Mouse (Mus musculus): Measurements from ENCODE around the gene Unc79. TPM values are rescaled to one million over a fixed set of nuclear protein-coding genes. Genes with fewer than 3 reads are reported as not detected.

The Unc79 gene
- total and polyA plus RNA-seq, 2 experiments from 2014 or later = 6.7 to 39.5 TPM

DNA sequence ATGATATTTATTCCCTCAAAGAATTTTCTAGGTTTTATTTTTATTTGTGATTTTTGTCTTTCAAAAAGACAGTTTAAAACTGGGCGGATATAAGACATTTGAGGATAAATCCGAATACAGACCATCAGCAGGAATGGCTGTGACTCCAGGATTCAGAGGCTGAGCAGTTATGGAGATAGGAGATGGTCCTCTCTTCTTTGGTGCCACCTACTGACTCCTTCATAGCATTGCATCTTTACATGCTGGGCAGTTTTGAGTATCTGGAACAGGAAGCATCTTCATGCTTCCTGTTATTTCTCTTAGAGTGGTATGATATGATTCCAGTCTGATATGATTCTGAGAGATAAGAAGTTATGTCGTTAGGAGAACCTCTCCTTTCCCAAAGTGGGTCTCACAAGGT lies 116.3 kb downstream of the Unc79 start:
- WGBS = 10% methylated on average over 3 of the region's 3 CpGs
- no peak overlapping the region for H3K4me2 ChIP-seq (ENCODE audit: low read depth, low read length, poor library complexity, severe bottlenecking)
- DNase-seq (ENCODE audit: low spot score) (peak; percentile 80), ATAC-seq (ENCODE audit: low FRiP score) (peak; percentile 65)
- H3K36me3 ChIP-seq (ENCODE audit: insufficient read depth, low read length) = peaks cover 12% of the 10 kb centered on the region
- no peak overlapping the region for H3K27ac ChIP-seq (ENCODE audit: low read depth, low read length)
- no peaks in the 10 kb centered on the region for H3K4me1 ChIP-seq (ENCODE audit: insufficient read depth, low read length)
- no peak overlapping the region for H3K9ac ChIP-seq (replicated peaks; ENCODE audit: low read length, poor library complexity, severe bottlenecking)
- no peaks in the 10 kb centered on the region for H3K27me3 ChIP-seq (ENCODE audit: insufficient read depth, low read length)
- TF ChIP-seq CTCF (IDR thresholded peaks at IDR 0.05) = peak; percentile 93
- no peak overlapping the region for H3K4me3 ChIP-seq (ENCODE audit: low read depth, low read length)
- H3K9me3 ChIP-seq (ENCODE audit: low read length) = no peaks in the 10 kb centered on the region

DNA sequence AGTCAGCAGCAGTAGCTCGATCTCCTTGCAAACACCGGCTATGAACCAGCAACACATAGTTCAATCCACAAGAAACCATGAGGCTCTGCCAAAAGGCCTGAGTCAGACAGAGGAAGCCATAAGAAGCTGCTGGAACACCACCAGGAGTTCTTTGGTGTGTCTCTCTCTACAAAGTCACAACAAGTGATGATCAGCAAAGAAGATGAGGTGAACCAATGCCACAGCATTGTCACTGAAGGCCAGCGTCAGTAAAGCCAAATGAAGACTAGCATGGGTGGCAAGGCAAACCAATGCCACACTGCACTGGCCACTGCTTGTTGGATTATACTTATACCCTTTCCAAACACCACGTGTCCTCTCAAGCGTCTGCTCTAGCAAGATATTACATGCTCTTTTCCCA lies 119.5 kb downstream of the Unc79 start:
- TF ChIP-seq CTCF (IDR thresholded peaks at IDR 0.05) = no peak
- ATAC-seq (ENCODE audit: low FRiP score) = no peak
- DNase-seq (ENCODE audit: low spot score) = no peak
- no peaks in the 10 kb centered on the region for H3K9me3 ChIP-seq (ENCODE audit: low read length)
- H3K36me3 ChIP-seq (ENCODE audit: insufficient read depth, low read length) = peaks cover 18% of the 10 kb centered on the region
- no peak overlapping the region for H3K9ac ChIP-seq (replicated peaks; ENCODE audit: low read length, poor library complexity, severe bottlenecking)
- no peak overlapping the region for H3K27ac ChIP-seq (ENCODE audit: low read depth, low read length)
- 89% methylated on average over 5 of the region's 5 CpGs for WGBS
- no peak overlapping the region for H3K4me3 ChIP-seq (ENCODE audit: low read depth, low read length)
- no peaks in the 10 kb centered on the region for H3K27me3 ChIP-seq (ENCODE audit: insufficient read depth, low read length)
- H3K4me1 ChIP-seq (ENCODE audit: insufficient read depth, low read length) = no peaks in the 10 kb centered on the region
- H3K4me2 ChIP-seq (ENCODE audit: low read depth, low read length, poor library complexity, severe bottlenecking) = no peak overlapping the region

DNA sequence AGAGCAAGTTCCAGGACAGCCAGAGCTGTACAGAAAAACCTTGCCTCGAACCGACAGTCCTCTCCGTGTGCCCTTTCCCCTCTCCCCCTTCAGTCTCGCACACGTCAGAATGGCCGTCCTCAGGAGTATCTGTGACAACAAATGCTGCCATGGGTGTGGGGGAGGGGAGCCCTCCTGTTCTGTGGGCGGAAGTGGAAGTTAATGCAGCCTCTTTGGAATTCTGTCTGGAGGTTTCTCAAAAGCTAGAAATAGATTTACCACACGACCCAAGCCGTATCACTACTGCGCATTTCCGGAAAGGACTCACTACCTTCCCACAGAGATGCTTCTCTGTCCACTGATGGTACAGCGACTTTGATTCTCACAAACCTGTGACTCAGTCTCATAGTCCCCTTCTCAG lies 120.9 kb downstream of the Unc79 start:
- H3K9me3 ChIP-seq (ENCODE audit: low read length) = no peaks in the 10 kb centered on the region
- no peak for TF ChIP-seq CTCF (IDR thresholded peaks at IDR 0.05)
- 64% methylated on average over 12 of the region's 12 CpGs for WGBS
- no peak for DNase-seq (ENCODE audit: low spot score)
- H3K4me3 ChIP-seq (ENCODE audit: low read depth, low read length) = no peak overlapping the region
- H3K27ac ChIP-seq (ENCODE audit: low read depth, low read length) = no peak overlapping the region
- no peak overlapping the region for H3K4me2 ChIP-seq (ENCODE audit: low read depth, low read length, poor library complexity, severe bottlenecking)
- no peaks in the 10 kb centered on the region for H3K27me3 ChIP-seq (ENCODE audit: insufficient read depth, low read length)
- H3K9ac ChIP-seq (replicated peaks; ENCODE audit: low read length, poor library complexity, severe bottlenecking) = no peak overlapping the region
- H3K36me3 ChIP-seq (ENCODE audit: insufficient read depth, low read length) = peaks cover 13% of the 10 kb centered on the region
- no peak for ATAC-seq (ENCODE audit: low FRiP score)
- no peaks in the 10 kb centered on the region for H3K4me1 ChIP-seq (ENCODE audit: insufficient read depth, low read length)

DNA sequence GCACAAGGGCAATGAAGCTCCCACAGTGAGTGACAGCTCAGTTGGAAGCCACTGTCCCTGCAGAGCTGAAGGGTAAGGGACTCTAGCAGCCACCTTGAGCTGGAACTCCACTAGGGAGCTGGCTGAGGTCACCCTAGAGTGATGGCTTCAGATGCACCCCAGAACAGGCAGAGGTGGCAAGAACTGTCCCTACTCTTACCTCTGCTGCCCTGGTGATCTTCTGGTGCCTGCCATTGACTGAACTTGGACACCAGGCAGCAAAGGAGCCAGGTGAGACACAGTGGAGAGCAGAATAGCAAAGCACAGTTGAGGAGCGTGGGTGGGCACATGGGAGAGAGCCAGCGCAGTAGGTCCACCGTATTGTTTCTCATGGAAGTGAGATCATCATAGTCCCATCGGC lies 125.3 kb downstream of the Unc79 start:
- DNase-seq (ENCODE audit: low spot score) (no peak), ATAC-seq (ENCODE audit: low FRiP score) (no peak)
- no peak overlapping the region for H3K4me3 ChIP-seq (ENCODE audit: low read depth, low read length)
- H3K27ac ChIP-seq (ENCODE audit: low read depth, low read length) = no peak overlapping the region
- H3K36me3 ChIP-seq (ENCODE audit: insufficient read depth, low read length) = peaks cover 9% of the 10 kb centered on the region
- 95% methylated on average over 4 of the region's 4 CpGs for WGBS
- no peak for TF ChIP-seq CTCF (IDR thresholded peaks at IDR 0.05)
- no peaks in the 10 kb centered on the region for H3K27me3 ChIP-seq (ENCODE audit: insufficient read depth, low read length)
- no peak overlapping the region for H3K4me2 ChIP-seq (ENCODE audit: low read depth, low read length, poor library complexity, severe bottlenecking)
- no peak overlapping the region for H3K9ac ChIP-seq (replicated peaks; ENCODE audit: low read length, poor library complexity, severe bottlenecking)
- H3K4me1 ChIP-seq (ENCODE audit: insufficient read depth, low read length) = no peaks in the 10 kb centered on the region
- no peaks in the 10 kb centered on the region for H3K9me3 ChIP-seq (ENCODE audit: low read length)

DNA sequence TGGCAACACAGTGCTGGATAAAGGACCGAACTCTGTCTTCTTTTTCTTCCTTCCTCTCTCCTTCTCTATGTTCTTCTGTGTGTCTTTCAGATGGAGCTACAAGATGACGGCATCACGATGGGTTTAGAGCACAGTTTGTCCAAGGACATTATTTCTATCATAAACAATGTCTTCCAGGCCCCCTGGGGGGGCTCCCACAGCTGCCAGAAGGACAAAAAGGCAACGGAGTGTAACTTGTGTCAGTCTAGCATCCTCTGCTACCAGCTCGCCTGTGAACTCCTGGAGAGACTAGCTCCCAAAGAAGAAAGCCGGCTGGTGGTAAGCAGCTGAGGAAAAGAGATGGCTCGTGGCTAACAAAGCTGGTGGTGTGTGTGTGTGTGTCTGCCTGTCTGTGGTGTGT lies 130.1 kb downstream of the Unc79 start:
- Histone ChIP-seq H3K36me3 (ENCODE audit: insufficient read depth, low read length) (peaks cover 9% of the 10 kb centered on the region; the same call in 1 of the 2 replicates), H3K4me3 (ENCODE audit: low read depth, low read length) (no peak overlapping the region), H3K27ac (ENCODE audit: low read depth, low read length) (no peak overlapping the region), H3K9ac (replicated peaks; ENCODE audit: low read length, poor library complexity, severe bottlenecking) (no peak overlapping the region), H3K4me2 (ENCODE audit: low read depth, low read length, poor library complexity, severe bottlenecking) (no peak overlapping the region), H3K4me1 (ENCODE audit: insufficient read depth, low read length) (no peaks in the 10 kb centered on the region), H3K27me3 (ENCODE audit: insufficient read depth, low read length) (no peaks in the 10 kb centered on the region), H3K9me3 (ENCODE audit: low read length) (no peaks in the 10 kb centered on the region)
- TF ChIP-seq CTCF (IDR thresholded peaks at IDR 0.05) = no peak
- no peak for DNase-seq (ENCODE audit: low spot score)
- WGBS = 29% methylated on average over 7 of the region's 7 CpGs
- ATAC-seq (ENCODE audit: low FRiP score) = no peak

DNA sequence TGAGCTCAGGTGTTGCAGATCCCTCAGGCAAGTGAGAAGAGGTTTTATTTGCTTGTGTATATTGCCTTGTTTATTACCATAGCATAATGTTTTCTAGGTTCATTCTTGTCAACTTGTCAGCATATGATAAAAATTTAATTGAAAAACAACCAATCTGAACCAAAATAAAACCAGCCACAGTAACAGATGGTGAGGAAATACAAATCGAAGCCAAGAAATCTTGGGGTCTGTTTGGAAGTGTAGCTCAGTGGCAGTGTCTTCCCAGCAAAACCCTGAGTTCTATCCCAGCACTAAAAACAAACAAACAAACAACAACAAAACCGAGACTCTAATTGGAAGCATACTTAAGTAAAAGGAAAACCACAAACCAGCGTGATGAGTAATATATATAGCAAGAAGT lies 131.4 kb downstream of the Unc79 start:
- Histone ChIP-seq H3K4me1 (ENCODE audit: insufficient read depth, low read length) (no peaks in the 10 kb centered on the region), H3K4me3 (ENCODE audit: low read depth, low read length) (no peak overlapping the region), H3K27ac (ENCODE audit: low read depth, low read length) (no peak overlapping the region), H3K27me3 (ENCODE audit: insufficient read depth, low read length) (no peaks in the 10 kb centered on the region), H3K36me3 (ENCODE audit: insufficient read depth, low read length) (peaks cover 21% of the 10 kb centered on the region; the same call in 1 of the 2 replicates), H3K9ac (replicated peaks; ENCODE audit: low read length, poor library complexity, severe bottlenecking) (no peak overlapping the region), H3K9me3 (ENCODE audit: low read length) (no peaks in the 10 kb centered on the region), H3K4me2 (ENCODE audit: low read depth, low read length, poor library complexity, severe bottlenecking) (no peak overlapping the region)
- TF ChIP-seq CTCF (IDR thresholded peaks at IDR 0.05) = no peak
- 86% methylated on average over 3 of the region's 3 CpGs for WGBS
- ATAC-seq (ENCODE audit: low FRiP score) (no peak), DNase-seq (ENCODE audit: low spot score) (no peak)
